Mouse (Mus musculus) megakaryocyte-erythroid progenitor cell, adult 5-6 weeks (primary cell): ENCODE data around the gene Hic1. TPM values are rescaled to one million over a fixed set of nuclear protein-coding genes. Genes with fewer than 3 reads are reported as not detected.
"Not testable (repeated sequence)": the region's sequence is repeated elsewhere in the genome, so short reads cannot be mapped to it uniquely, and the experiment has no call there.

Experiments
- ATAC-seq: replicated peaks from 2 replicates; pipeline ENCODE4 v1.8.0; 2016; ENCODE audit warnings: mild to moderate bottlenecking, inconsistent platforms; ENCODE audit not compliant: severe bottlenecking, poor library complexity, low FRiP score, low TSS enrichment
- total RNA-seq, 2 experiments: library from RNA; stranded (forward) in 1 of 2; stranded (reverse) in 1 of 2; fragments of 200-1000, 215-1000 nt in 1 of 2; fragments of >200 nt in 1 of 2; fragmentation: Nextera tagmentation in 1 of 2; gene quantifications; 2 replicates each; pipeline ENCODE4 v1.2.3; 2014 to 2017

The Hic1 gene
- total RNA-seq, 2 experiments from 2014 or later: 0.52 TPM; not detected in 1

DNA sequence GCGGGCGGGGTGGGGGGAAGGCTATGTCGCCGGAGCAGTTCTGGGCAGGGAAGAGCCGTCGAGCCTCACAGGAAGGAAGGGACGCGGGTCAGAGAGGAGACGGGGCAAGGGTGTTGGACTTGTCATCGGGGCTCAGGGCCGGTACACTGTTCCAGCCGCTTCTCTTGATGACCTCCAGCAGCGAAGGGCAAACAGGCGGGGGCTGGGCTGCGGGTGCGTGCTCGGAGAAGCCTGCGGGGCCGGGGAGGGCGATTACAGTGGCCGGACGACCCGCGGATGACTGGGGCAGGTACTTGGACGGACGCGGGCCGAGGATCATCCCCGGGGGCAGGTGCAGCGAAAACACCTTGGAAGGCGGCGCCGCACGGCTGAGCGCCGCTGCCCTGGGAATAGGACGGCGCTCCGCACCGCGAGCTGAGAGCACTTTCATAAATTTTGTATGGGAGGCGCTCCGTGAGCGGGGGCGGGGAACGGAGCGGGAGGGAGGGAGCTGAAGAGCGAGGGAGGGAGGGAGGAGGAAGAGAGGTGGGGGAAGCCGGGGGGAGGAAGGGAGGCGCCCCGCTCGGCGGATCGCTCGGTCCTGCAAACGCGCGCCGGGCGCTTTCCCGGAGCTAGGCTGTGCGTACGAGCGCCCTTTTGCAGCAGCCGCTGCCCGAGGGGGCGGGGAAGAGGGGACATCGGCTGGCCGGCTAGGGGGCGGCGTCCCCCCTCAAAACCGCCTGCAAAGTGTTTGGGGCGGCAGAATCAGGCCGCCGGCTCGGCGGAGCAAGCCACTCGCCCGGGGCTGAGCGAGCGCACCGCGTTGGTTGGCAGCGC, 24.1 kb upstream of the Hic1 start, which contains the start of gene Rtn4rl1:
Gene Rtn4rl1, plus strand, starts transcription at position 528 of the 816 bp plus-strand sequence.
- no peak for ATAC-seq

DNA sequence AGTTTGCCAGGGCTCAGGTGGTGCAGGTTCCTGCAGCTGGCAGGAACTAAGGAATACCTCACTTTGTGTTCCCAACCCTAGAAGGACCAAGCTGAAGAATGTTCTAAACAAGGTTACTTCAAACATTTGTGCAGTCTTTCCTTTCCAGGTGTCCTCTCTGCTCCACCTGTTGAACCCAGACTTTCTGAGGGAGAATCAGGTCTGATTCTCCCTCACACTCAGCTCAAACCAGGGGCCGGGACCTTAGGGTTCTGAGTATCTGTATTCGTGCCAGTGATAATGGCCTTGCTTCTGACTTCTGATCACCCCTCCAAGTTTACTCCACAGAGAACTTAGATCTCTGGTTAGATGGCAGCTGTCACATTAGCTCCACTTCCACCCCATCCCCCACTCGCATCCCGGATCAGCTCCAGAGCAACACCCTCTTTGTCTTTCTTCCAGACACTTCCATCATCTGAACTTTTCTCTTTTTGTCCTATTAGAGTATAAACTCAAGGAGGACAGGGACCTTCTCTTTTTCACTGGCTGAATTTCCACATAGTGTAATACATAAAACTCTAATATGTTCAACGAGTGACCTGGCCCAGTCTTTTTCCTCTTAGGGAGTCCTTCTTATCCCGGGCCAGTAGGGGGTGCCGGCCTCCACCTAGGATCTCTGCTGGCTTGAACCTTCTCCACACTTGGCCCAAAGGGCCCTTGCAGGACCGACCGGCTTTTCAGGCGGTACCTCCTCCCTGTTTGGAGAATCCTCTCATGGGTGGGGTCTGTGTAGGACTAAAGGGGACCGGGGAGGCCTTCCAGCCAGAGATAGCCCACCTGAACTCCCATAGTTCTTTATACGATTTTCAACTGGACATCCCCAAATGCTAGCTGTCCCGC, 23.3 kb upstream of the Hic1 start:
- peak; percentile 56 for ATAC-seq

DNA sequence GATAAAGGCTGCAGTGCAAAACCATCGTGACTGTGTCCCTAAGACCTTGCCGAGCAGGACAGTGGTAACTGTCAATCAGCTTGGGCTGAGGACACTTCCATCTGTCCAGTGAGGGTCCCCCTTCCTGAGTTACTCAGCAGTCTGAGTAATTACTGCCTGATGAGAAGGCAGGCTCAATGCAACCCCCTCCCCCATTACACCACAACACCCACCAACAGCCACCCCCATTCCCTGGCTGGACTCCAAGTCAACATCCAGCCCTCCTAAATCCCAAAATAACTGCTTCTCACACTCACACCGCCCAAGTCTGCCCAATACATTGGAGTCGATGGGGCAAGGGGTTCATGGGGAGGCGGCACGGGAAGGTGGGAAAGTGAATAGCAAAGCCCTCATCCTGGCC, 22.5 kb upstream of the Hic1 start:
- ATAC-seq: no peak

DNA sequence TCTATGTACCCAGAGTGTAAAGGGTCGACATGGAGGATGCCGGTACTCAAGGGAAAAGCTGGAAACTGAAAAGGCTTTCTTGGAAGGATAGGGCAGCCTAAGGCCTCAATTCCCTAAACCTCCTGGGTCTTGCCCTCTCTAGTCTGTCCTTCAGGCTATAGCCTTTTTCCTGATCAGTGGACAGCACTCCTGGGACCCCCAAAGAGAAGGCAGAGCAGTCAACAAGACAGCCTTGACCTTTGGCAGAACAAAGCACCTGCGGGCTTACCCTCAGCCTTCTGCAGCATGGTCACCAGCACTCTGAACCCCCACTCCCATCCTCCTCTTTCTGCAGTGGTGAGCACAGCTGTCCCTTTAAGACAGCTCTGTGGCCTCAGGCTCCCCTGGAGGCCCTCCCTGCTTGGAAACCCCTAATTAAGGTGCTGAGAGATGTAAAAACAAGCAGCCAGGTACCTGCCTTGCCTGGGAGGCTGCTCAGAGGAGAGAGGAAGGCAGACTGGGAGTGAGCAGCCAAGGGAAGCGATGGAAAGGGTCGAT, 21.7 kb upstream of the Hic1 start, which contains the start of gene Dph1:
Gene Dph1, minus strand, starts transcription at position 337 of the 537 bp plus-strand sequence.
- ATAC-seq: no peak

DNA sequence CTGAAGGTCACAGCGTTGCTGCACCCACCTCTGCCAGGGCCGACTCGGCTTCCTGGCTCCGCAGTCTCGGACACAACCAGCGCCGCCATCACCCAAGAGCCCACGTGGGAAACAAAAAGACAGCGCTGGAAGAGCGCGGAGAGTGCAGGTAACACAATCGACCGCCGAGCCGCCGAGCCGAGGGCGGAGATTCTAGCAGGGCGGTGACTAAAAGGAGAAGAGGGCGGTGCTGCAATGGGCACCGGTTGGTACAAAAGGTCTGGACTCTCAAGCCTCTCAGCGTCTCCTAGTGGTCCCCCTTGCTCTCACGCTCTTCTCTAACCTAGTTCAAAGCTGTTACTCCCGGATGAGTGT, 21.0 kb upstream of the Hic1 start:
- ATAC-seq: peak; percentile 87

DNA sequence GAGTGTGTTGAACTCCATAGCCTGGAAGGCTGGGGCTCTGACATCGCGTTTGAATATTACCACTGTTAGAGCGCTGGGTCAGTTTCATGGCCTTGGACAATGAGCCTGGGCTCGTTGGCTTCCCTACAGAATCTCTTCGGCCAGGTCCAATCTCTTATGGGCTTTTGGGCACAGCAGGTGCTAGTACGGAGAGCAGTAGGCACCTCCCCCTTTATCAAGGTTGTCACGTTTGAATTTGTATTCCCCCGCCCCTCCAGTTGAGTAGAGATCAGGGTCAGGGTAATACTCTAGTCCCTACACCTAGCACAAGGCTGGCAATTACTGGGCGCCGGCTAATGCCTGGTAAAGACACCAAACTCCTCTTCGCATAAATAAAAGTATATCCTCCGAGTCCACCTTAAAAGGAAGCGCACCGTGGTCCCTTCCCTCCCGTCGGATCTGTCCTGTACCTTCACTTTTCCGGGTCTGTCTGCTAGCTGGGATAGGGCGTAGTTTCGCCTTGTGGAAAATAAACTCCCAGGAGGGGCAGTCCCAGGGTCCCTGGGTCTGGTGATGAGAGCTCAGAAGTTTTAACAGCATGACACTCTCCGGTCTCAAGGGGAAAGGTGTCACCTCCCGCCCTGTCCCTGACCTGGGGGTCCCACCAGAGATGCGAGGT, 20.5 kb upstream of the Hic1 start:
- peak; percentile 67 for ATAC-seq

DNA sequence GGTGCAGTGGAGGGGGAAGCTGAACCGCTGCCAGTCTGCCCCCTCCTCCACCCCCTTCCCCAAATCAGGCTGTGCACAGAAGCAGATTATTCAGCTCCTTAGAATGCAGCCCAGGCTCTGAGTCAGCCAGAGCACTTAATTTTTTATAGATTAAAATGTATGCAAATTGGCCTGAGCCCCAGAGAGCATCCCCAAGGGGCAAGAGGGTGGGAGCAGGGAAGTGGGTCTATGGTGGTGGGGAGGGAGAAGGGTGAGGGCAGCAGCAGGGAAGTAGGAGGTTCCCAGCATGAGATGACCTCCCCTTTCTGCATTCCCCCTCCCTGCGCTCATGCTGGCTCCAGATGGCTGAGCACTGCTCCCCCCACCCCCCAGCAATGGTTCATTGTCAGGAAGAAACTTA, 15.7 kb upstream of the Hic1 start:
- no peak for ATAC-seq

DNA sequence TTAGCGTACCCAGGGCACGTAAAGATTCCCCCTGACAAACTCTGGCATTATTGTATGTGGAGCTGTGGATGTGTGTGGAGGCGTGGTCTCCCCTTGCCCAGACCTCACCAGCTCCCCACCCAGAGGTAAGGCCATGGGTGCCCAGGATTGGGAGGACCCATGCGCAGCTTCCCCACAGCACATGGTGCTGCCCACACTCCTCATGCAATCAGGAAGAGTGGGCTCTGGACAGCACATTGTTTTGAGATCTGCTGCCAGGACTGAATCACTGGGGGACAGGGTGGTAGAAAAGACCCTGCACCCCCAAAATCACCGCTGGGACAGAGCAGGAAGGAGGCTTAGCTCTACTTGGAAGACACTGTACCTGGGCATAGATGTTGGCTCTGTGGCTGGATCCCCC, 15.3 kb upstream of the Hic1 start:
- no peak for ATAC-seq

DNA sequence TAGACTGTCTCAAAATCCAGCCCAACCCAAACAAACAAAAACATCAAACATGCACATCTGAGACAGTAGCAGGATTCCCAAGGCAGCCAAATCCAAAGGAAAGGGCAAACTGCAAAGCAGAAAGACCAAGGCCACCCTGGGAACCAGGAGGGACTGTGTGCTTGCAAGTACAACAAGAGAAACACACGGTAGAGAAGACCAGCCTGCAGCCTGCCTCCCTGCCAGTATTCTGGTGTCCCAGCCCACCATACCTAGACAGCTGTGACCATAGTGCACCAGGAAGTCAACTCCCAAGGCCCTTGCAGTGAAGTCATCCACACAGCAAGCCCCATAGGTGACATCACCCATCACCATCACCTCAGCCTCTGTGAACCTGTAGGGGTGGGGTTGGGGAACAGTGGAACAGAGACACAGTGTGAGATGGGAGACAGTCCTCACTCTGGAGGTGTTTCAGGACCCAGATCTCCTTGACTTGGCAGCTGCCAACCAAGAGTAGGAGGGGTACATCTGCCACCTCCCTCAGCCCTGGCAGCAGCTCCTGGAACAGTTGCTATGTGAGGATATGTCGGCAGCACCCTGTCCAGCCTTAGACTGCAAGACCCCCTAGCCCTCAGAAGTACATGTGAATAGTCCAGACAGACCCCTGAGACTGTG, 14.7 kb upstream of the Hic1 start:
- no peak for ATAC-seq

DNA sequence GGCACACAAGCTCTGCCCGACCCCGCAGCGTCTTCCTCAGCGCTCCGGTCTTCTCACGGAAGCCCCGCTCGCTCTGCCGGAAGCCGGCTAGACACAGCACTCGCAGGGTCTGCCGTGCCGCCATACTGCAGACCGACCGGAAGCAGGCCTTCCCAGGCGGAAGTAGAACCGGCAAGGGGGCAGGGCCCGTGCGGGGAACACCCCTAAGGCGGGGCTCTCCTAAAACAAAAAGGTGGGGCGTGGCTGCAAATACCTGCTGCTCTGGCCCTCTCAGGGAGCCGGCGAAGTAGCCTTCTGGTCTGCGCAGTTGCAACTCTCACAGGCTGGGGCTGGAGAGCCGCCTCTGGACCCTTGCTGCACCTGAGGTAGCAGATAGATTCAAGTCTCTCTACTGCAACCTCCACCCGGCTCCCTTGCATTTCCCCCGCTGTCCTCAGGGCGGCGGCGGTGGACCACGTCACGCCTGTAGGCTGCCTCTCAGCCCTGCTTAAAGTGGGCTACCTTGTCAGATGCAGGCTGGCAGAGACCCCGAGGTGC, 9.4 kb upstream of the Hic1 start, which contains the start of gene Ovca2:
Gene Ovca2, minus strand, starts transcription at position 164 of the 537 bp plus-strand sequence.
- peak; percentile 95 for ATAC-seq

DNA sequence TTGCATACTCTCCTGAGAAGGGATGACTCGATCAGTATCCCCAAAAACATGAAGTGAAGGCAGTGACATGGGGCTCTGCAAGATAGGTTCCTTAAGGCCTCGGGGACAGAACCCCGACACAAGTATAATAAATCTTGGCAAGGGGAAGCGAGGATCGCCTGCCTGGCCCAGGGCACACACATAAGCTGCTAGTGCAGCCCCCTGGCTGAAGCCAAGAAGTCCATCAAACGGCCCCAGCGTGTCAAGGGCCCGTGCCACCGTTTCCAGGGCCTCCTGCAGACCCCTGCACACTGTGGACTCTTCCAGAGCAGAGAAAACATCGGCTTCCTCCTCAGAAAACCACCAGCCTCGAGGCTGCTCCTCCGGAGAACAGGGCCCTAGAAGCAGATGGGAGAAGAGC, 8.7 kb upstream of the Hic1 start:
- ATAC-seq: no peak

DNA sequence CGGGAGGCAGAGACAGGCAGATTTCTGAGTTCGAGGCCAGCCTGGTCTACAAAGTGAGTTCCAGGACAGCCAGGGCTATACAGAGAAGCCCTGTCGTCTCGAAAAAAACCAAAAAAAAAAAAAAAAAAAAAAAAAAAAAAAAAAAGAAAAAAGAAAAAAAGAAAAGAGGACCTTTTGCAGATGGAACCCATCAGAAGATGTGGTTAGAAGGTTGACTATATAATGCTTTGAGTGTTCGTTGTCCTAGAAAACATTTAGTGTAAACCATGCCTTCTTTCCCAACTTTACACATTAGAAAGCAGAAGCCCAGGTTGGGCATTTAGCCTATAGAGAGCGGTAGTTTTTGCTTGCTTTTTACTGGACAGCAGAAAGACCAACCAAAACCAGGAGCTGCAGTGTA, 5.3 kb upstream of the Hic1 start:
- not testable (repeated sequence) for ATAC-seq

DNA sequence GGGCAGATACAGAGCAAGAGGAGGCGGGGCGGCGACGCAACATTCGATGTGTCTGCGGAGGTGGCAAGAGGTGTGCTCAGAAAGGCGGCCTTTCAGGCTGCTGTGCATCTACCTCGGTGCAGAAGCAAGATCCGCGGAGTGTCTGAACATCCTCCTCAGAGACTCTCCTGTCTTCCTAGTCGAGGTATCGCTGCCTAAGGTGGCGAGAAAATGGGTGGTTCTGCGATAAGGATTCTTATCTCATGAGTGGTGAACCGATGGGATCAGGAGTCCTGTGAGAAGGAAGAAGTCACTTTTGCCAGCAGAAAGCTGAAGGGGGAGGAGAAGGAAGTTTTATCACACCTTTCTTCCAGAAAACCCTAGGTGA, 4.5 kb upstream of the Hic1 start:
- ATAC-seq: no peak

DNA sequence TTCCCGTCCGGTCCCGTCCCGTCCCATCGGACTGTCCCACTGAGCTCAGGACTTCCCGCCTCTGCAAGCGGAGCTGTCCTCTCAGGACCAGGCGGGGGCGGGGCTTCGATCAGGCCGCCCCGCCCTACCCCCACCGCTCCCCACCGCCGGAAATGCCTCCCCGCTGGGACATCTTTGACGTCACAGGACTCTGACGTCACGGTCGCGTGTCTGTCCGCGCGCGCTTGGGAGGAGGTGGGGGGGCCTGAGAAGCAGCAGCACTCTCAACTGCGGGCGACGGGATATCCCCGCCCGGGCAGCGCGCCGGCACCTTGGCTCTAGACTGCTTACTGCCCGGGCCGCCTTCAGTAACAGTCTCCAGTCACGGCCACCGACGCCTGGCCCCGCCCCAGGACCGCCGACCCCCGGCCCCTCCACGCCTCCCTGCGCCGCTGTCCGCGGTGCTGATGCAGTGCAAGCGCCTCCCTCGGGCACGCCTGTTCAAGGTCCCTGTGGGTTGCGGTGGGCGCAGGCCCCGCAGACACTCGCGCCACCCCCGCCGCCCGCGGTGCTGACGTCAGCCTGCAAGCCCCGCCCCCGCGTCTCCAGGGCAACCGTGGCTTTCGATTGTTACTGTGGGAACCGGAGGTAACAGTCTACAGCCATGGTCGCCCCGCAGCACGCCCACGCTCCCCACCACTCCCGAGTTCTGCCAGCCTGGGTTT, 3.9 kb upstream of the Hic1 start:
- ATAC-seq: peak; percentile 22

DNA sequence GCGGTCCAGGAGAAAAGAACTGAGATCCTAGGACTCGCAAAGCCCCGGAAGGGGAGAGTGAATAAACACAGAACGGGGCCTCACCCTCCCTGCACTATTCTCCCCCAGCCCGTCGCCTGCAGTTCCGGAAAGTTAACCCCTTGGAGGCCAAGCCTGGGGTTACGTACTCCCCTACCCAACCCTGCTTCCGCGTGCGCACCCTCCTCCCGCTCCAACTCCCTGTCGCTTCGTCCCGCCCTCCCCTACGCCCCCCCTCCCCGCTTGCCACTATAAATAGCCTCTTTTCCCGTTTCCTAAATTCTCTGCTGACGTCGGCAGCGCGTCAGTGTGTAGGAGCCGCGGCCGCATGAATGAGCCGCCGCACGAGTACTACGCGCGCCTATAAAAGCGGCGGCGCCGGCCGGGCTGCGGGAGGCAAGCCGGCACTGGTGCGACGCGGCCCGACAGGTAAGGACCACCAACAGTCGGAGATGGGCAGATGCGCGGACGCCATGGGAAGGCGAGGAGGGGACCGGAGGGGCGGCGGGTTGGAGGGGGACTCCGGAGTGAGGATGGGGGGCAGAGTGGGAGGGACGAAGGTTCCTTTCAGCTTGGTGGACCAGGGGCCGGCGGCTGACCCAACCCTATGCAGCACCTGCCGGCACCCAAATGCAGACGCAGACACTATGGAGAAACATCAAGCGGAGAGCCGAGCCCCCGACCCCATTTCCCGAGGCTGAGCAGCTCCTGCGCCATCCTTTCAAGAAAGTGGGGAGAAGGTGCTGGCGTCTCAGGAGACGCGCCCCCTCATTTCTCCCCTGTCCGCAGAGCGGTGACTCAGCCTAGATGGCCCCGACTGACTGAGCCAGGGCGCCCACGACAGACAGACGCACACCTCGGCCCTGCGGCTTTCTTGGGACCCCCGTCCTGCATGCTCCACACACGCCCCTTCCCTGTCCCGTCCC, 3.1 kb upstream of the Hic1 start:
- ATAC-seq: no peak

DNA sequence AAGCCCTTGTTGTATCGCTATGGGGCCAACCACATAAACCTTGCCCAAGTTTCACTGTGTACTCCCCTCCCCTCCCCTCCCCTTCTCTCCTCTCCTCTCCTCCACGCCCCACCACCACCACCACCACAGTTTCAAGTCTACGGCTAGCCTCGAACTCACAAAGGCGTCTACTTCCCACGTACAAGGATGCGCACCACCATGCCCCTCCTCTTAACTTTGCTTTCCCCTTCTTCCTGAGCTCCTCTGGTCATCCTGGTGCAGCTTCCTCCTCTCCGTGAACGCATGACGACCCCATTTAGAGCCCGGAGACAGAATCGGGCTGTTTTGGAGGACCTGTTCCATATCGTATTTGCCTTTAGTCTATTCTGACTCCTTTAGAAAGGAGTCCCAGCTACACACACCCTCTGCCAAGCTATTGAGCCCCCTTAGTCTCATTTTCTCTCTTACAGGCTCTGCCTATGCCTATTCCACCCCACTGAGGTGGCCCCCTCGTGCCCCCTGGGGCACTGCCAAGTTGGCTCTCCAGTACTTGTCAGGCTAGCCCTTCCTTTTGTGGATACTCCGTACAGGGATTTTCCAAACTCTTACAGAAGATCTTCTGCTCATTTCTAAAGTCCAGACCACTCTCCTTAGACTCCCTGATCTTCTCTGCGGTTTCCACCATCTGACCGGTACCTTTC, 2.0 kb upstream of the Hic1 start:
- no peak for ATAC-seq
